ENCODE assay signal across 19 mouse cellular contexts in genomic region chr5:150814111-150814990, GRCm38 (mm10).
A peak's percentile ranks its signal among the peaks of the same experiment; 100 is the strongest.
DNase-seq lines count a peak whose midpoint lies in the region; ATAC-seq lines count a peak whose summit lies in the region.
"Had no signal": no experiment of that assay in that cellular context is flagged by ENCODE, and none has a peak within 500 bp of the region (broad histone marks: within the 10 kb centered on the region; RNA-seq: fewer than 3 reads in every experiment).

No protein-coding gene starts in this region.

- H3K4me2 ChIP-seq in hindbrain, embryonic 12.5 days (replicated peaks), result no peak overlapping the region
- H3K4me2 ChIP-seq in midbrain, embryonic 16.5 days (ENCODE audit: low read length), result no peak overlapping the region
- H3K4me2 ChIP-seq: stomach, embryonic 15.5 days had no signal

- H3K9ac ChIP-seq in hindbrain, embryonic 12.5 days, result no peak overlapping the region
- H3K9ac ChIP-seq in midbrain, embryonic 16.5 days (ENCODE audit: low read depth, low read length), result no peak overlapping the region
- H3K9ac ChIP-seq: liver, postnatal 0 days; stomach, embryonic 15.5 days had no signal

- peaks cover 20% of the 10 kb centered on the region for H3K36me3 ChIP-seq in hindbrain, embryonic 10.5 days
- peaks cover 3% of the 10 kb centered on the region; the same call in 1 of the 2 replicates for H3K36me3 ChIP-seq in hindbrain, embryonic 12.5 days
- H3K36me3 ChIP-seq in limb, embryonic 10.5 days, result peaks cover 13% of the 10 kb centered on the region; the same call in 1 of the 2 replicates
- 0 out of 2 replicates have a peak, but pooled peaks cover 4% of the 10 kb centered on the region for H3K36me3 ChIP-seq in midbrain, embryonic 16.5 days (ENCODE audit: control insufficient read depth, insufficient read depth, low read length)
- peaks cover 20% of the 10 kb centered on the region for H3K36me3 ChIP-seq in embryonic facial prominence, embryonic 10.5 days (replicated peaks)
- H3K36me3 ChIP-seq: stomach, embryonic 15.5 days had no signal

- H3K4me3 ChIP-seq in hindbrain, embryonic 10.5 days, result no peak overlapping the region
- no peak overlapping the region for H3K4me3 ChIP-seq in hindbrain, embryonic 12.5 days
- H3K4me3 ChIP-seq in limb, embryonic 10.5 days, result no peak overlapping the region
- H3K4me3 ChIP-seq in midbrain, embryonic 16.5 days (ENCODE audit: low read depth, low read length), result no peak overlapping the region
- H3K4me3 ChIP-seq in embryonic facial prominence, embryonic 10.5 days, result no peak overlapping the region
- H3K4me3 ChIP-seq: gastrocnemius, adult 2 months; heart, adult 2 months; stomach, embryonic 15.5 days had no signal

- no peaks in the 10 kb centered on the region for H3K27me3 ChIP-seq in hindbrain, embryonic 10.5 days (ENCODE audit: insufficient read depth, poor library complexity, severe bottlenecking)
- H3K27me3 ChIP-seq in hindbrain, embryonic 12.5 days, result no peaks in the 10 kb centered on the region
- no peaks in the 10 kb centered on the region for H3K27me3 ChIP-seq in limb, embryonic 10.5 days (ENCODE audit: low read depth, poor library complexity, severe bottlenecking)
- H3K27me3 ChIP-seq in midbrain, embryonic 16.5 days (ENCODE audit: control insufficient read depth, insufficient read depth, low read depth, low read length), result no peaks in the 10 kb centered on the region
- H3K27me3 ChIP-seq in embryonic facial prominence, embryonic 10.5 days (replicated peaks; ENCODE audit: low read depth, poor library complexity, severe bottlenecking), result no peaks in the 10 kb centered on the region
- H3K27me3 ChIP-seq: stomach, embryonic 15.5 days had no signal

- DNase-seq in hindbrain, embryonic 10.5 days (ENCODE audit: low spot score), result peak; percentile 24
- DNase-seq in embryo, embryonic 10.5 days (ENCODE audit: low spot score), result peak; percentile 35
- no peak for DNase-seq in limb, embryonic 10.5 days (ENCODE audit: low spot score)
- DNase-seq in right cerebral cortex, adult 2 months (ENCODE audit: low spot score in 2 of 2), result no peak
- no peak for DNase-seq in embryonic facial prominence, embryonic 10.5 days (ENCODE audit: low spot score)
- DNase-seq: adrenal gland, postnatal 10 days; cerebellum, adult 2 months; gastrocnemius, adult 2 months; heart, adult 2 months; kidney, adult 2 months; kidney, postnatal 25 days; liver; liver, postnatal 0 days had no signal

- WGBS in hindbrain, embryonic 10.5 days, result 68% methylated on average over 13 of the region's 13 CpGs
- 65% methylated on average over 13 of the region's 13 CpGs for WGBS in hindbrain, embryonic 12.5 days
- WGBS in limb, embryonic 10.5 days, result 80% methylated on average over 13 of the region's 13 CpGs
- WGBS in midbrain, embryonic 16.5 days, result 53% methylated on average over 13 of the region's 13 CpGs
- WGBS in embryonic facial prominence, embryonic 10.5 days, result 80% methylated on average over 13 of the region's 13 CpGs

- 0 out of 2 replicates have a peak overlapping the region, but pooled peaks have one; percentile 10 for H3K27ac ChIP-seq in hindbrain, embryonic 10.5 days
- no peak overlapping the region for H3K27ac ChIP-seq in hindbrain, embryonic 12.5 days
- H3K27ac ChIP-seq in limb, embryonic 10.5 days, result peak overlapping the region; percentile 1; the same call in 1 of the 2 replicates
- no peak overlapping the region; the same call in 1 of the 2 replicates for H3K27ac ChIP-seq in midbrain, embryonic 16.5 days (ENCODE audit: low read length)
- H3K27ac ChIP-seq in embryonic facial prominence, embryonic 10.5 days (replicated peaks), result no peak overlapping the region
- H3K27ac ChIP-seq: gastrocnemius, adult 2 months; heart, adult 2 months; macrophage; stomach, embryonic 15.5 days had no signal

- no peaks in the 10 kb centered on the region for H3K9me3 ChIP-seq in hindbrain, embryonic 10.5 days
- H3K9me3 ChIP-seq in hindbrain, embryonic 12.5 days (replicated peaks), result no peaks in the 10 kb centered on the region
- no peaks in the 10 kb centered on the region for H3K9me3 ChIP-seq in limb, embryonic 10.5 days (replicated peaks)
- no peaks in the 10 kb centered on the region for H3K9me3 ChIP-seq in midbrain, embryonic 16.5 days (replicated peaks; ENCODE audit: control insufficient read depth, low read length, poor library complexity, severe bottlenecking)
- H3K9me3 ChIP-seq in embryonic facial prominence, embryonic 10.5 days, result no peaks in the 10 kb centered on the region
- H3K9me3 ChIP-seq: stomach, embryonic 15.5 days had no signal

- no peak for ATAC-seq in hindbrain, embryonic 12.5 days (ENCODE audit: low FRiP score)
- ATAC-seq in midbrain, embryonic 16.5 days, result peak; percentile 54; the same call in 1 of the 2 replicates
- ATAC-seq in CD4-positive, CD25-positive, alpha-beta regulatory T cell, adult 4 months, result no peak
- ATAC-seq: forebrain, embryonic 14.5 days; liver, postnatal 0 days had no signal

- H3K4me1 ChIP-seq in hindbrain, embryonic 10.5 days (replicated peaks), result peaks cover 5% of the 10 kb centered on the region
- 0 out of 2 replicates have a peak, but pooled peaks cover 5% of the 10 kb centered on the region for H3K4me1 ChIP-seq in hindbrain, embryonic 12.5 days
- no peaks in the 10 kb centered on the region for H3K4me1 ChIP-seq in limb, embryonic 10.5 days
- H3K4me1 ChIP-seq in midbrain, embryonic 16.5 days (ENCODE audit: control insufficient read depth, insufficient read depth, low read length), result peaks cover 4% of the 10 kb centered on the region; the same call in 1 of the 2 replicates
- no peaks in the 10 kb centered on the region for H3K4me1 ChIP-seq in embryonic facial prominence, embryonic 10.5 days
- H3K4me1 ChIP-seq: stomach, embryonic 15.5 days had no signal

Comparison
In these comparisons a context has a peak if more than half of its experiments do, and no peak if none do; other contexts are left out.
1. H3K27ac ChIP-seq: peak in hindbrain, embryonic 10.5 days (single experiment) and limb, embryonic 10.5 days (single experiment); none in hindbrain, embryonic 12.5 days (single experiment), midbrain, embryonic 16.5 days (single experiment) and embryonic facial prominence, embryonic 10.5 days (single experiment).
2. DNase-seq: peak in hindbrain, embryonic 10.5 days (single experiment) and embryo, embryonic 10.5 days (single experiment); none in limb, embryonic 10.5 days (single experiment), right cerebral cortex, adult 2 months (0 of 2) and embryonic facial prominence, embryonic 10.5 days (single experiment).